Mouse (Mus musculus) forebrain, postnatal 0 days (tissue): ENCODE measurements around the gene Ttc37. TPM values are rescaled to one million over a fixed set of nuclear protein-coding genes. Genes with fewer than 3 reads are reported as not detected.

Source experiments
- ATAC-seq: fragments of 200-750 bp; cut with Nextera tagmentation; 2 replicates; pipeline ENCODE4 v1.8.0; 2017; ENCODE audit warnings: mild to moderate bottlenecking, moderate library complexity
- DNase-seq: peaks from one replicate; pipeline ENCODE4 v3.0.0-alpha.2; 2015
- H3K27ac ChIP-seq: fragments of 300-500 bp; sonication (generic); 2 replicates; pipeline ENCODE4 v1.5.1; 2014; ENCODE audit warnings: low read depth, mild to moderate bottlenecking, antibody characterized with exemption, low read length, moderate library complexity, mixed read lengths
- H3K27me3 ChIP-seq: fragments of 300-500 bp; sonication (generic); 2 replicates; pipeline ENCODE4 v1.6.1; 2014; ENCODE audit warnings: mild to moderate bottlenecking, low read length, mixed read lengths; ENCODE audit not compliant: insufficient read depth
- H3K36me3 ChIP-seq: fragments of 300-500 bp; sonication (generic); 2 replicates; pipeline ENCODE4 v1.6.1; 2014; ENCODE audit warnings: mild to moderate bottlenecking, moderate library complexity; ENCODE audit not compliant: insufficient read depth
- H3K4me1 ChIP-seq: fragments of 300-500 bp; sonication (generic); 2 replicates; pipeline ENCODE4 v1.6.1; 2014; ENCODE audit warnings: antibody characterized with exemption; ENCODE audit not compliant: insufficient read depth
- H3K4me2 ChIP-seq: fragments of 300-500 bp; sonication (generic); 2 replicates; pipeline ENCODE4 v1.6.1; 2014; ENCODE audit warnings: low read depth, mild to moderate bottlenecking, moderate library complexity
- H3K4me3 ChIP-seq: fragments of 300-500 bp; sonication (generic); 2 replicates; pipeline ENCODE4 v1.5.1; 2014; ENCODE audit warnings: low read depth, low read length, mixed read lengths
- H3K9ac ChIP-seq: fragments of 300-500 bp; sonication (generic); 2 replicates; pipeline ENCODE4 v1.6.1; 2014; ENCODE audit warnings: mild to moderate bottlenecking
- H3K9me3 ChIP-seq: fragments of 300-500 bp; sonication (generic); 2 replicates; pipeline ENCODE4 v1.6.1; 2016; ENCODE audit warnings: low read length
- CTCF ChIP-seq: sonication (generic); IDR thresholded peaks from 2 replicates; pipeline ENCODE4 v1.5.1; 2016; ENCODE audit warnings: antibody characterized with exemption, control low read depth, low read depth
- WGBS: fragments of 180-500 bp; shearing (Covaris S2); extraction: QIAGEN DNeasy Blood & Tissue Kit; methylation state at CpG from one replicate; pipeline ENCODE4 v1.1.7; 2014; 5-methylcytosine and 5-hydroxymethylcytosine counted together
- polyA plus RNA-seq: library from polyadenylated mRNA; unstranded; fragments of >200 nt; fragmentation: Nextera tagmentation; extraction: Ambion mirVana; gene quantifications from 2 replicates; pipeline ENCODE4 v1.2.1, GENCODE M21; 2015
- total RNA-seq: library from RNA; depleted of rRNA; stranded (reverse); fragments of >200 nt; gene quantifications from 2 replicates; pipeline ENCODE4 v1.2.3, GENCODE M21; 2014

Ttc37 gene
- total and polyA plus RNA-seq, 2 experiments from 2014 or later: 5.4 to 22.0 TPM

DNA sequence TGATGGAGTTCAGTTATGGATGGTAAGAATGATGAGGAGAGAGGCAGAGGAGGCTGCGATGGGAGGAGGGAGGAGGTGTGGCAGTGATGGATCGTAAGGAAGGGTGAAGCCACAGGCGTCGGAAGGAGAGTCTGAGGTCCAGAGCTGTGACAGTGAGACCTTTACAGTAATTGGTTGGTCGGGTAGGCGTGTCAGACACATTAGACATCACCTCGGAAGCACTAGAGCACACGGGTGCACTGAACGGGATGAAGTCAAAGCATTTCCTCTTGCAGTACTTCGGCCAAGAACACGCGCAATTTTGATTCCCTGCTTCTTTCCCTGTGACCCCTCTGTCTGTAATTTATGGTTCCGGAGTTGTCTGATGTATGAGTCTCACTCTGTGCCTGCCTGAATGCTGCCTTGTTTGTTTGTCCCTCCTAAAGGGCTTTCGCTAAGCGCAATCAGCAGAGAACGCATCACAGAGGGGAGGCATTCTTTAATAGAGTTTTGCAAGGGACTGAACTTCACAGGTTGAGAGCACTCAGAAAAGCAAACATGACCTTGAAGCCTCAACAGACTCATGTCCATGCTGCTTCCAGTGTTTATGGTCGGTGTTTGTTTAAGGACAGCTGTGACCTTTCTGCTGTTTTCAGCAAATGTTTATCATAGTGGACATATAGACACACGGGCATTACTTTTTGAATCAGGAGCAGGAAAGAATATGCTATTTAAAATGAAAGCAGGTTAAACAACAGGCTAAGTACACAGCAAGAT is 10.7 kb downstream of the Ttc37 start:
- no peaks in the 10 kb centered on the region for H3K9me3 ChIP-seq
- ATAC-seq: no peak
- 91% methylated on average over 18 of the region's 18 CpGs for WGBS
- no peak overlapping the region for H3K4me2 ChIP-seq
- no peak overlapping the region for H3K9ac ChIP-seq
- DNase-seq: no peak
- H3K27ac ChIP-seq: no peak overlapping the region
- H3K36me3 ChIP-seq: peaks cover 23% of the 10 kb centered on the region
- TF ChIP-seq CTCF: no peak
- no peaks in the 10 kb centered on the region for H3K4me1 ChIP-seq
- H3K4me3 ChIP-seq: no peak overlapping the region
- H3K27me3 ChIP-seq: no peaks in the 10 kb centered on the region

DNA sequence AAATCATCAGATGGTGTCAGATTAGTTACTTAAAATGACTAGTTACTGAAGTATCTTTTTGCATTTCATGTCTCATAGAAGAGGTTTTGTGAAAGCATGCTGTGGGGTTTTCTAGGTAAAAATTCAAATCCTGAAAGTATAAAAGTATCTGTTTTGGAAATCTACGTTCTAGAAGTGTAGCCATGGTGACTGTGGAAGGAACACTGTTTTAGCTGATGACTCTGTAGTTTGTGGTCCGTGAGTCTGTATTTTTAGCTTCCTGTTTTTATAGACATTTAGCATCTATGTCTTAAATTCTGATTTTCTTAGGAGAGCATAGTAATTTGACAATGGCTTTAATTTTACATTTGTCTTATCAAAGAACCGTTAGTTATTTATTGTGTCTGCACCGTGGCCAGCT is 30.3 kb downstream of the Ttc37 start:
- no peaks in the 10 kb centered on the region for H3K27me3 ChIP-seq
- H3K9ac ChIP-seq: no peak overlapping the region
- TF ChIP-seq CTCF: no peak
- H3K9me3 ChIP-seq: no peaks in the 10 kb centered on the region
- WGBS: 89% methylated on average over 4 of the region's 4 CpGs
- no peak overlapping the region for H3K4me3 ChIP-seq
- H3K27ac ChIP-seq: no peak overlapping the region
- no peak overlapping the region for H3K4me2 ChIP-seq
- DNase-seq (no peak), ATAC-seq (no peak)
- peaks cover 39% of the 10 kb centered on the region for H3K36me3 ChIP-seq
- H3K4me1 ChIP-seq: no peaks in the 10 kb centered on the region

DNA sequence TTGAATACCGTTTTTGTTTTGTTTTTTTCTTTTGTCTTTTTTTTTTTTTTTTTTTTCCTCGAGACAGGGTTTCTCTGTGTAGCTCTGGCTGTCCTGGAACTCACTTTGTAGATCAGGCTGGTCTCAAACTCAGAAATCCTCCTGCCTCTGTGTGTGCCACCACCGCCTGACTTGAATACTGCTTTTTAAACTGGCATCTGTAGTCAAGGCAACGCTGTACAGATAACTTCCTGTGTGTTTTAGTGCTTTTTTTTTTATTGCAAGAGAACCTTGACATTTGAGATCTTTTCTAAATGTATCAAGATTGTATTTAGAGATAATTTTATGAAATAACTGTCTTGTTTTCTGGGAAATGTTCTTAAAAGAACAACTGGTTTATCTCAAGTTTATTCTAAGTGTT is 33.9 kb downstream of the Ttc37 start:
- H3K4me3 ChIP-seq: no peak overlapping the region
- H3K4me1 ChIP-seq: no peaks in the 10 kb centered on the region
- WGBS: 86% methylated on average over 4 of the region's 4 CpGs
- peaks cover 31% of the 10 kb centered on the region for H3K36me3 ChIP-seq
- H3K27me3 ChIP-seq: no peaks in the 10 kb centered on the region
- no peaks in the 10 kb centered on the region for H3K9me3 ChIP-seq
- no peak for TF ChIP-seq CTCF
- no peak overlapping the region for H3K4me2 ChIP-seq
- no peak overlapping the region for H3K9ac ChIP-seq
- no peak overlapping the region for H3K27ac ChIP-seq
- ATAC-seq (no peak), DNase-seq (no peak)

GRCm38 (mm10) chr13:76138862-76139261 is 40.3 kb downstream of the Ttc37 start:
- Histone ChIP-seq H3K4me2 (no peak overlapping the region), H3K27ac (no peak overlapping the region), H3K4me1 (no peaks in the 10 kb centered on the region), H3K4me3 (no peak overlapping the region), H3K9me3 (no peaks in the 10 kb centered on the region), H3K9ac (no peak overlapping the region), H3K27me3 (no peaks in the 10 kb centered on the region), H3K36me3 (peaks cover 36% of the 10 kb centered on the region)
- no peak for TF ChIP-seq CTCF
- 88% methylated on average over 3 of the region's 3 CpGs for WGBS
- no peak for ATAC-seq
- no peak for DNase-seq

DNA sequence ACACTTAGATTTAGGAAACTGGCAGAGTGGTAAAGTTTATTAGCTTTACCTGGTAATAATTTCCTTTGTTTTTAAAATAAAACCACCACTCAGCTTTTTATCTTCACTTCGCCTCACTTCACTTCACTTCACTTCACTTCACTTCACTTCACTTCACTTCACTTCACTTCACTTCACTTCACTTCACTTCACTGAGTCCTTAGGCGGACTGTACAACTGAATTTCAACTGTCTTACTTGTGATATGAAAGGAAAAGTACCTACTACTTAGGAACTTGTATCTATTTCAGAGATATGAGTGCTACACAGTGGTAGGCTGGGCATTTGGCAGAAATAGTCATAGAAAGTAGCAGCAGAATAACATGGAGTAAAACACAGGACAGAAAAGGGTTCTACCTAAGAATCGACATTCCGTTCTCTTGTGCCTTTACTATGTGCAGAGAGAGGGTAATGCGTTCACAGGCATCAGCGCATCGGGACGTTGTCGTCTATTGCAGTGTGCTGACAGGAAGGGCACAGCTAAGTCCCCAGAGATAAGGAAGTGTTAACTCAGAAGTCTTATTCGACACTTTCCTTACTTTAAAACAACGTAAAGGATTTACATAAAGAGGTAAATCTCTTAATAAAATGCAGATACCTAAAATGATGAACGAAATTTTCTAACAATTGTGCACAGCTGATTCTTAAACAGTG is 42.7 kb downstream of the Ttc37 start:
- Histone ChIP-seq H3K4me3 (no peak overlapping the region), H3K4me2 (no peak overlapping the region), H3K27ac (no peak overlapping the region), H3K27me3 (no peaks in the 10 kb centered on the region), H3K36me3 (peaks cover 27% of the 10 kb centered on the region), H3K9ac (no peak overlapping the region), H3K9me3 (no peaks in the 10 kb centered on the region), H3K4me1 (no peaks in the 10 kb centered on the region)
- TF ChIP-seq CTCF: no peak
- WGBS: 90% methylated on average over 12 of the region's 12 CpGs
- DNase-seq (no peak), ATAC-seq (no peak)

- TF ChIP-seq CTCF: peak; percentile 45
- Histone ChIP-seq H3K27me3 (no peaks in the 10 kb centered on the region), H3K9ac (no peak overlapping the region), H3K4me2 (no peak overlapping the region), H3K27ac (no peak overlapping the region), H3K4me3 (no peak overlapping the region), H3K9me3 (no peaks in the 10 kb centered on the region), H3K4me1 (no peaks in the 10 kb centered on the region), H3K36me3 (peaks cover 32% of the 10 kb centered on the region)
- WGBS: 74% methylated on average over 5 of the region's 5 CpGs
- DNase-seq (peak; percentile 13), ATAC-seq (no peak; the same call in 1 of the 2 replicates)
Observed at GRCm38 (mm10) chr13:76150483-76150882, 51.9 kb downstream of the Ttc37 start.

- Histone ChIP-seq H3K4me1 (no peaks in the 10 kb centered on the region), H3K36me3 (peaks cover 41% of the 10 kb centered on the region), H3K4me3 (no peak overlapping the region), H3K4me2 (no peak overlapping the region), H3K27me3 (no peaks in the 10 kb centered on the region), H3K9ac (no peak overlapping the region), H3K27ac (no peak overlapping the region), H3K9me3 (no peaks in the 10 kb centered on the region)
- no peak for TF ChIP-seq CTCF
- no peak for ATAC-seq
- DNase-seq: no peak
- WGBS: 95% methylated on average over 3 of the region's 3 CpGs
Observed at GRCm38 (mm10) chr13:76157099-76157498, 58.6 kb downstream of the Ttc37 start.
